Mouse (Mus musculus) megakaryocyte-erythroid progenitor cell, adult 5 weeks (primary cell): ENCODE measurements around the gene Sertm1. TPM values are rescaled to one million over a fixed set of nuclear protein-coding genes. Genes with fewer than 3 reads are reported as not detected.

Experiments used
- polyA plus RNA-seq: library from polyadenylated mRNA; stranded (reverse); fragments of >175 nt; gene quantifications from 2 replicates; pipeline ENCODE4 v1.2.3, GENCODE M21; 2012

Gene Sertm1
- polyA plus RNA-seq: not detected in 2 replicates

DNA sequence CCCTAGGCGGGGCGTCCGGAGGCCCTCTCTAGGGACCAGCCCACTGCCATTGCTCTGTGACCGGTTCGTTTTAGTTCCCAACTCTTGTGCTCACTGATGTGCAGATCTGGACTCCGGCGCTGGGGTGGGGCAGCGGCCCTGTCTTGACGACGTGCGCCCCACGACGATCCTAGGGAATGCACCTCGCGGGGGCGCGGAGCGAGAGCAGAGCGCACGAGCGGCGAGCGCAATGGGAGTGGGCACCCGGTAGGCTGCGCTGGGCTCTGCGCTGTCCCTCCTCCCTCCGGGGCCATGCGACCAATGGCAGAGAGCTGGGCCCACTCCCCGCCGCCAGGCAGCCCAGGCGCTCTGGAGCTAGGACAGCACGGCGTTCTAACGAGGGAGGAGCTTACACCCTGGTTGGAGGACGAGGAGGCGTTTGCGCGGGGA lies at the start of gene Sertm1:
TSS of gene Sertm1 (minus strand) at position 245 of the 429 bp plus-strand sequence.

Other genes with a start within 250 kb of the Sertm1 start
- gene Supt20, start 223.1 kb downstream of the Sertm1 start, polyA plus RNA-seq: 6.5 and 7.8 TPM in 2 replicates
- gene Gm21958, start 201.5 kb downstream of the Sertm1 start, polyA plus RNA-seq: not detected in 2 replicates
- gene Exosc8, start 180.5 kb downstream of the Sertm1 start, polyA plus RNA-seq: 47.2 and 61.3 TPM in 2 replicates
- gene Alg5, start 180.3 kb downstream of the Sertm1 start, polyA plus RNA-seq: 2.8 and 3.3 TPM in 2 replicates
- gene Smad9, start 160.3 kb downstream of the Sertm1 start, polyA plus RNA-seq: not detected in 2 replicates
- 110 and 135 TPM in 2 replicates for gene Rfxap, start 108.1 kb downstream of the Sertm1 start, polyA plus RNA-seq
- gene Ccna1, start 139.6 kb upstream of the Sertm1 start, polyA plus RNA-seq: not detected in 2 replicates
- gene Spg20, start 196.2 kb upstream of the Sertm1 start, polyA plus RNA-seq: 7.6 and 7.7 TPM in 2 replicates
- not detected in 2 replicates for gene Ccdc169, start 221.5 kb upstream of the Sertm1 start, polyA plus RNA-seq